Mouse (Mus musculus) heart, embryonic 10.5 days (tissue): ENCODE data around the gene Slc35g1. TPM values are rescaled to one million over a fixed set of nuclear protein-coding genes. Genes with fewer than 3 reads are reported as not detected.
"Not testable (repeated sequence)": the region's sequence is repeated elsewhere in the genome, so short reads cannot be mapped to it uniquely, and the experiment has no call there.

Source experiments
- DNase-seq: peaks from one replicate; pipeline ENCODE4 v3.0.0-alpha.2; 2017; ENCODE audit warnings: low spot score
- H3K27ac ChIP-seq: fragments of 300-500 bp; sonication (generic); 2 replicates; pipeline ENCODE4 v1.5.1; 2016; ENCODE audit warnings: mild to moderate bottlenecking
- H3K27me3 ChIP-seq: fragments of 300-500 bp; sonication (generic); 2 replicates; pipeline ENCODE4 v1.6.1; 2016; ENCODE audit warnings: mild to moderate bottlenecking; ENCODE audit not compliant: poor library complexity, insufficient read depth, severe bottlenecking
- H3K36me3 ChIP-seq: fragments of 300-500 bp; sonication (generic); 2 replicates; pipeline ENCODE4 v1.6.1; 2016; ENCODE audit warnings: mild to moderate bottlenecking, moderate library complexity
- H3K4me1 ChIP-seq: fragments of 300-500 bp; sonication (generic); 2 replicates; pipeline ENCODE4 v1.6.1; 2016; ENCODE audit warnings: mild to moderate bottlenecking
- H3K4me3 ChIP-seq: fragments of 300-500 bp; sonication (generic); 2 replicates; pipeline ENCODE4 v1.5.1; 2016; ENCODE audit warnings: mild to moderate bottlenecking, moderate library complexity
- H3K9me3 ChIP-seq: fragments of 300-500 bp; sonication (generic); 2 replicates; pipeline ENCODE4 v1.6.1; 2016; ENCODE audit warnings: mild to moderate bottlenecking, moderate library complexity
- WGBS: fragments of 180-500 bp; shearing (Covaris S2); methylation state at CpG from one replicate; pipeline ENCODE4 v1.1.7; 2016; 5-methylcytosine and 5-hydroxymethylcytosine counted together
- polyA plus RNA-seq: library from polyadenylated mRNA; unstranded; fragments of >200 nt; fragmentation: Nextera tagmentation; extraction: Ambion mirVana; gene quantifications from 2 replicates; pipeline ENCODE4 v1.2.1, GENCODE M21; 2016

Gene Slc35g1
- polyA plus RNA-seq, 1 experiment from 2014 or later = 4.8 TPM

GRCm38 (mm10) chr19:38363358-38363757, 32.4 kb upstream of the Slc35g1 start:
- 62% methylated on average over 1 of the region's 1 CpGs for WGBS
- Histone ChIP-seq H3K27ac (no peak overlapping the region), H3K27me3 (no peaks in the 10 kb centered on the region), H3K9me3 (no peaks in the 10 kb centered on the region), H3K4me3 (no peak overlapping the region), H3K36me3 (no peaks in the 10 kb centered on the region), H3K4me1 (peaks cover 8% of the 10 kb centered on the region)
- DNase-seq = no peak

- Histone ChIP-seq H3K27ac (0 out of 2 replicates have a peak overlapping the region, but pooled peaks have one; percentile 42), H3K9me3 (no peaks in the 10 kb centered on the region), H3K4me3 (no peak overlapping the region), H3K4me1 (peaks cover 8% of the 10 kb centered on the region), H3K36me3 (no peaks in the 10 kb centered on the region), H3K27me3 (no peaks in the 10 kb centered on the region)
- WGBS = 30% methylated on average over 6 of the region's 6 CpGs
- no peak for DNase-seq
These were observed 31.7 kb upstream of the Slc35g1 start for GRCm38 (mm10) chr19:38363879-38364659.

GRCm38 (mm10) chr19:38364939-38365614, 30.7 kb upstream of the Slc35g1 start:
- H3K36me3 ChIP-seq = no peaks in the 10 kb centered on the region
- H3K27me3 ChIP-seq = no peaks in the 10 kb centered on the region
- DNase-seq = no peak
- no peak overlapping the region for H3K27ac ChIP-seq
- peaks cover 8% of the 10 kb centered on the region for H3K4me1 ChIP-seq
- no peak overlapping the region for H3K4me3 ChIP-seq
- H3K9me3 ChIP-seq = no peaks in the 10 kb centered on the region
- WGBS = 56% methylated on average over 11 of the region's 11 CpGs

- no peak overlapping the region for H3K4me3 ChIP-seq
- no peak for DNase-seq
- no peaks in the 10 kb centered on the region for H3K9me3 ChIP-seq
- H3K36me3 ChIP-seq = no peaks in the 10 kb centered on the region
- 34% methylated on average over 11 of the region's 11 CpGs for WGBS
- H3K27me3 ChIP-seq = peaks cover 20% of the 10 kb centered on the region
- no peak overlapping the region for H3K27ac ChIP-seq
- H3K4me1 ChIP-seq = no peaks in the 10 kb centered on the region
These were observed 23.2 kb upstream of the Slc35g1 start for GRCm38 (mm10) chr19:38372460-38373102.

- H3K27ac ChIP-seq = no peak overlapping the region
- no peaks in the 10 kb centered on the region for H3K4me1 ChIP-seq
- DNase-seq = no peak
- H3K27me3 ChIP-seq = peaks cover 20% of the 10 kb centered on the region
- 51% methylated on average over 2 of the region's 2 CpGs for WGBS
- no peaks in the 10 kb centered on the region for H3K9me3 ChIP-seq
- H3K4me3 ChIP-seq = no peak overlapping the region
- no peaks in the 10 kb centered on the region for H3K36me3 ChIP-seq
These were observed 22.4 kb upstream of the Slc35g1 start for GRCm38 (mm10) chr19:38373371-38373770.

- no peaks in the 10 kb centered on the region for H3K36me3 ChIP-seq
- no peak overlapping the region for H3K27ac ChIP-seq
- 82% methylated on average over 12 of the region's 12 CpGs for WGBS
- H3K27me3 ChIP-seq = 0 out of 2 replicates have a peak, but pooled peaks cover 4% of the 10 kb centered on the region
- no peak overlapping the region for H3K4me3 ChIP-seq
- H3K4me1 ChIP-seq = no peaks in the 10 kb centered on the region
- no peak for DNase-seq
- H3K9me3 ChIP-seq = no peaks in the 10 kb centered on the region
These were observed 12.0 kb upstream of the Slc35g1 start for GRCm38 (mm10) chr19:38383769-38384168.

- not testable (repeated sequence) for H3K9me3 ChIP-seq, H3K36me3 ChIP-seq, H3K4me3 ChIP-seq, H3K27ac ChIP-seq, H3K4me1 ChIP-seq, H3K27me3 ChIP-seq, DNase-seq
- WGBS = 72% methylated on average over 1 of the region's 1 CpGs
These were observed 8.8 kb upstream of the Slc35g1 start for GRCm38 (mm10) chr19:38387021-38387420.

- no peaks in the 10 kb centered on the region for H3K4me1 ChIP-seq
- no peak overlapping the region for H3K4me3 ChIP-seq
- WGBS = 87% methylated on average over 4 of the region's 4 CpGs
- no peak overlapping the region for H3K27ac ChIP-seq
- no peak for DNase-seq
- no peaks in the 10 kb centered on the region for H3K9me3 ChIP-seq
- H3K36me3 ChIP-seq = no peaks in the 10 kb centered on the region
- 0 out of 2 replicates have a peak, but pooled peaks cover 4% of the 10 kb centered on the region for H3K27me3 ChIP-seq
These were observed 7.9 kb upstream of the Slc35g1 start for GRCm38 (mm10) chr19:38387835-38388234.

- Histone ChIP-seq H3K27ac (no peak overlapping the region), H3K4me1 (0 out of 2 replicates have a peak, but pooled peaks cover 6% of the 10 kb centered on the region), H3K4me3 (peak overlapping the region; percentile 71), H3K27me3 (no peaks in the 10 kb centered on the region), H3K36me3 (no peaks in the 10 kb centered on the region), H3K9me3 (no peaks in the 10 kb centered on the region)
- 44% methylated on average over 8 of the region's 8 CpGs for WGBS
- DNase-seq = no peak
These were observed 822 bp downstream of the Slc35g1 start for GRCm38 (mm10) chr19:38396633-38396970.

- Histone ChIP-seq H3K27me3 (no peaks in the 10 kb centered on the region), H3K36me3 (no peaks in the 10 kb centered on the region), H3K4me3 (no peak overlapping the region), H3K9me3 (no peaks in the 10 kb centered on the region), H3K27ac (no peak overlapping the region), H3K4me1 (0 out of 2 replicates have a peak, but pooled peaks cover 6% of the 10 kb centered on the region)
- WGBS = 56% methylated on average over 6 of the region's 6 CpGs
- no peak for DNase-seq
These were observed 1.2 kb downstream of the Slc35g1 start for GRCm38 (mm10) chr19:38397004-38397403.

- Histone ChIP-seq H3K4me1 (0 out of 2 replicates have a peak, but pooled peaks cover 6% of the 10 kb centered on the region), H3K36me3 (0 out of 2 replicates have a peak, but pooled peaks cover 6% of the 10 kb centered on the region), H3K27ac (no peak overlapping the region), H3K4me3 (no peak overlapping the region), H3K27me3 (no peaks in the 10 kb centered on the region), H3K9me3 (no peaks in the 10 kb centered on the region)
- no peak for DNase-seq
- 86% methylated on average over 8 of the region's 8 CpGs for WGBS
These were observed 3.2 kb downstream of the Slc35g1 start for GRCm38 (mm10) chr19:38398966-38399365.

GRCm38 (mm10) chr19:38400851-38401250, 5.1 kb downstream of the Slc35g1 start:
- Histone ChIP-seq H3K4me3 (no peak overlapping the region), H3K27ac (no peak overlapping the region), H3K4me1 (no peaks in the 10 kb centered on the region), H3K9me3 (no peaks in the 10 kb centered on the region), H3K36me3 (0 out of 2 replicates have a peak, but pooled peaks cover 6% of the 10 kb centered on the region), H3K27me3 (no peaks in the 10 kb centered on the region)
- no peak for DNase-seq
- 79% methylated on average over 2 of the region's 2 CpGs for WGBS

GRCm38 (mm10) chr19:38401416-38401815, 5.6 kb downstream of the Slc35g1 start:
- Histone ChIP-seq H3K4me1 (no peaks in the 10 kb centered on the region), H3K4me3 (no peak overlapping the region), H3K36me3 (0 out of 2 replicates have a peak, but pooled peaks cover 6% of the 10 kb centered on the region), H3K9me3 (no peaks in the 10 kb centered on the region), H3K27ac (no peak overlapping the region), H3K27me3 (no peaks in the 10 kb centered on the region)
- 78% methylated on average over 2 of the region's 2 CpGs for WGBS
- DNase-seq = no peak
